Mouse (Mus musculus): ENCODE measurements at regions not wholly inside any gene's neighbourhood (a gene's known extent, or its start where the extent isn't known, plus 50 kb on each side); places are given as distances from the start of the nearest gene placed in this dataset.

- TF ChIP-seq CHD1 (IDR thresholded peaks at IDR 0.05; ENCODE audit: low read depth, low read length): no peak
- no peak for TF ChIP-seq TBP (IDR thresholded peaks at IDR 0.05; ENCODE audit: low read depth, low read length)
- TF ChIP-seq GATA1 (IDR thresholded peaks at IDR 0.05; ENCODE audit: low read depth, low read length): no peak
- TF ChIP-seq JUND (IDR thresholded peaks at IDR 0.05; ENCODE audit: low read depth, low read length): no peak
- no peak for TF ChIP-seq POLR2A (IDR thresholded peaks at IDR 0.05; ENCODE audit: control insufficient read depth in 1 of 2, insufficient read depth in 1 of 2, low read depth in 1 of 2, low read length in 2 of 2, poor library complexity in 1 of 2)
- TF ChIP-seq MYC (IDR thresholded peaks at IDR 0.05; ENCODE audit: low read depth, low read length): no peak
- TF ChIP-seq POLR2AphosphoS2 (IDR thresholded peaks at IDR 0.05; ENCODE audit: low read length): no peak
- no peak for TF ChIP-seq ZC3H11A (IDR thresholded peaks at IDR 0.05; ENCODE audit: low read depth, low read length)
- TF ChIP-seq CTCF (IDR thresholded peaks at IDR 0.05 in 2 of 3, conservative IDR thresholded peaks at IDR 0.05 in 1 of 3; ENCODE audit: control insufficient read depth in 1 of 3, insufficient read depth in 1 of 3, low read depth in 2 of 3, low read length in 3 of 3, poor library complexity in 1 of 3, severe bottlenecking in 1 of 3): no peak
- TF ChIP-seq MXI1 (IDR thresholded peaks at IDR 0.05; ENCODE audit: low read depth, low read length): no peak
- TF ChIP-seq KAT2A (conservative IDR thresholded peaks at IDR 0.05; ENCODE audit: low read depth, low read length): no peak
- no peak for TF ChIP-seq TCF12 (IDR thresholded peaks at IDR 0.05; ENCODE audit: low read depth, low read length)
Measured at GRCm38 (mm10) chr13:99632706-99633105, 116.4 kb upstream of the Map1b start.
